7 mouse cellular contexts compared by ENCODE assay signal in genomic region chr7:97756967-97757881, GRCm38 (mm10). TPM values are rescaled to one million over a fixed set of nuclear protein-coding genes. Genes with fewer than 3 reads are reported as not detected.
A peak's percentile ranks its signal among the peaks of the same experiment; 100 is the strongest.
DNase-seq lines count a peak whose midpoint lies in the region; ATAC-seq and TF ChIP-seq lines count a peak whose summit lies in the region.

No protein-coding gene starts in this region.

- 58% methylated on average over 18 of the region's 18 CpGs for WGBS in stomach, embryonic 14.5 days
- WGBS in stomach, postnatal 0 days, result 52% methylated on average over 18 of the region's 18 CpGs
- WGBS in embryonic facial prominence, embryonic 13.5 days, result 38% methylated on average over 18 of the region's 18 CpGs

- H3K4me2 ChIP-seq in stomach, embryonic 14.5 days (replicated peaks; ENCODE audit: low read depth, low read length), result 0 out of 2 replicates have a peak overlapping the region, but pooled peaks have one; percentile 14
- H3K4me2 ChIP-seq in stomach, postnatal 0 days (replicated peaks; ENCODE audit: low read depth), result no peak overlapping the region; the same call in 1 of the 2 replicates
- H3K4me2 ChIP-seq in embryonic facial prominence, embryonic 13.5 days, result peak overlapping the region; percentile 28

- H3K4me1 ChIP-seq in stomach, embryonic 14.5 days (ENCODE audit: control insufficient read depth, insufficient read depth, low read length), result no peaks in the 10 kb centered on the region
- H3K4me1 ChIP-seq in stomach, postnatal 0 days (replicated peaks; ENCODE audit: control insufficient read depth, insufficient read depth), result no peaks in the 10 kb centered on the region
- H3K4me1 ChIP-seq in embryonic facial prominence, embryonic 13.5 days, result peaks cover 9% of the 10 kb centered on the region; the same call in 1 of the 2 replicates

- H3K9me3 ChIP-seq in stomach, embryonic 14.5 days (ENCODE audit: control insufficient read depth, low read depth, low read length), result no peaks in the 10 kb centered on the region
- no peaks in the 10 kb centered on the region for H3K9me3 ChIP-seq in stomach, postnatal 0 days (ENCODE audit: control insufficient read depth, low read length)
- no peaks in the 10 kb centered on the region for H3K9me3 ChIP-seq in embryonic facial prominence, embryonic 13.5 days

- no peak for TF ChIP-seq CTCF in stomach, postnatal 0 days (IDR thresholded peaks at IDR 0.05; ENCODE audit: low read depth)

- H3K27ac ChIP-seq in stomach, embryonic 14.5 days (ENCODE audit: low read length), result no peak overlapping the region
- no peak overlapping the region for H3K27ac ChIP-seq in stomach, postnatal 0 days (replicated peaks)
- H3K27ac ChIP-seq in embryonic facial prominence, embryonic 13.5 days, result no peak overlapping the region

- DNase-seq in stomach, postnatal 0 days (ENCODE audit: low spot score), result no peak
- peak; percentile 48 to 70 for DNase-seq in left cerebral cortex, adult 8-10 months (ENCODE audit: low spot score in 2 of 2)
- DNase-seq in urinary bladder, postnatal 4 days (ENCODE audit: low spot score in 2 of 2), result no peak
- DNase-seq in heart, adult 8-10 months (ENCODE audit: low spot score), result no peak
- DNase-seq in gastrocnemius, postnatal 36 days, result no peak

- 0 out of 2 replicates have a peak, but pooled peaks have one; percentile 23 for ATAC-seq in stomach, embryonic 14.5 days (ENCODE audit: insufficient number of reproducible peaks, insufficient read depth, low FRiP score, low read depth)
- ATAC-seq in stomach, postnatal 0 days (ENCODE audit: low FRiP score, low TSS enrichment), result no peak
- ATAC-seq in embryonic facial prominence, embryonic 13.5 days (ENCODE audit: insufficient number of reproducible peaks, insufficient read depth, low FRiP score, low TSS enrichment, low read depth), result no peak

- H3K36me3 ChIP-seq in stomach, embryonic 14.5 days (ENCODE audit: control insufficient read depth, insufficient read depth, low read length), result no peaks in the 10 kb centered on the region
- H3K36me3 ChIP-seq in stomach, postnatal 0 days (ENCODE audit: control insufficient read depth, insufficient read depth, low read length), result no peaks in the 10 kb centered on the region
- no peaks in the 10 kb centered on the region for H3K36me3 ChIP-seq in embryonic facial prominence, embryonic 13.5 days

- H3K27me3 ChIP-seq in stomach, embryonic 14.5 days (ENCODE audit: control insufficient read depth, insufficient read depth, low read length), result no peaks in the 10 kb centered on the region
- no peaks in the 10 kb centered on the region for H3K27me3 ChIP-seq in stomach, postnatal 0 days (ENCODE audit: control insufficient read depth, insufficient read depth, low read length)
- H3K27me3 ChIP-seq in embryonic facial prominence, embryonic 13.5 days, result no peaks in the 10 kb centered on the region

- no peak overlapping the region for H3K9ac ChIP-seq in stomach, embryonic 14.5 days (replicated peaks; ENCODE audit: low read depth, low read length)
- no peak overlapping the region for H3K9ac ChIP-seq in stomach, postnatal 0 days (ENCODE audit: low read length)
- H3K9ac ChIP-seq in embryonic facial prominence, embryonic 13.5 days, result no peak overlapping the region

- H3K4me3 ChIP-seq in stomach, embryonic 14.5 days (ENCODE audit: low read depth, low read length), result no peak overlapping the region
- no peak overlapping the region for H3K4me3 ChIP-seq in stomach, postnatal 0 days (ENCODE audit: low read depth, low read length)
- H3K4me3 ChIP-seq in embryonic facial prominence, embryonic 13.5 days, result no peak overlapping the region

- TF ChIP-seq EP300 in stomach, postnatal 0 days (optimal IDR thresholded peaks at IDR 0.05), result no peak

- intact Hi-C loops in gastrocnemius, postnatal 36 days (cut with DNase I), result no loop called here

RNA-seq across cellular contexts. Expression of gene Aqp11, which starts 19.1 kb away (rescaled TPM):
- polyA plus RNA-seq in stomach, embryonic 14.5 days (2014; fragmentation: Nextera tagmentation; extraction: Ambion mirVana), result 12.1 and 13.3 TPM in 2 replicates
- polyA plus RNA-seq in stomach, postnatal 0 days (2015; fragmentation: Nextera tagmentation; extraction: Ambion mirVana), result 22.0 and 22.2 TPM in 2 replicates
- 4.9 and 5.5 TPM in 2 replicates for polyA plus RNA-seq in embryonic facial prominence, embryonic 13.5 days (2015; fragmentation: Nextera tagmentation; extraction: Ambion mirVana)
- 10 to 100 TPM; 20.7 to 24.7 (median 22.6) TPM for total RNA-seq in left cerebral cortex, adult 8-10 months (2022)
- total RNA-seq in heart, adult 8-10 months (2022), result 1 to 10 TPM in 3 of 4 experiments, under 1 TPM in 1; 0.98 to 2.4 (median 2.0) TPM
- 1 to 10 TPM in 1 of 2 experiments, under 1 TPM in 1; 0.74 to 2.2 TPM for total RNA-seq in gastrocnemius, postnatal 36 days (2021)

RNA-seq across cellular contexts. Expression of gene Pak1, which starts 31.1 kb away (rescaled TPM):
- 35.7 and 36.2 TPM in 2 replicates for polyA plus RNA-seq in stomach, embryonic 14.5 days (2014; fragmentation: Nextera tagmentation; extraction: Ambion mirVana)
- polyA plus RNA-seq in stomach, postnatal 0 days (2015; fragmentation: Nextera tagmentation; extraction: Ambion mirVana), result 18.1 and 19.4 TPM in 2 replicates
- 26.8 and 31.8 TPM in 2 replicates for polyA plus RNA-seq in embryonic facial prominence, embryonic 13.5 days (2015; fragmentation: Nextera tagmentation; extraction: Ambion mirVana)
- 100 to 1,000 TPM; 373 to 389 (median 377) TPM for total RNA-seq in left cerebral cortex, adult 8-10 months (2022)
- 1 to 10 TPM in 3 of 4 experiments, under 1 TPM in 1; 0.63 to 1.3 (median 1.1) TPM for total RNA-seq in heart, adult 8-10 months (2022)
- 10 to 100 TPM; 21.8 to 23.9 TPM for total RNA-seq in gastrocnemius, postnatal 36 days (2021)

Comparison
In these comparisons a context has a peak if more than half of its experiments do, and no peak if none do; other contexts are left out.
1. DNase-seq: peak in left cerebral cortex, adult 8-10 months (2 of 2); none in stomach, postnatal 0 days (single experiment), urinary bladder, postnatal 4 days (0 of 2), heart, adult 8-10 months (single experiment) and gastrocnemius, postnatal 36 days (0 of 2).
2. RNA of gene Aqp11, which starts 19.1 kb away (total RNA-seq): 20.7 to 24.7 TPM in left cerebral cortex, adult 8-10 months; 0.74 to 2.2 TPM in gastrocnemius, postnatal 36 days and 0.98 to 2.4 TPM in heart, adult 8-10 months; every median in the first group is over 4 times any median in the second.
3. RNA of gene Pak1, which starts 31.1 kb away (total RNA-seq): 373 to 389 TPM in left cerebral cortex, adult 8-10 months; 21.8 to 23.9 TPM in gastrocnemius, postnatal 36 days and 0.63 to 1.3 TPM in heart, adult 8-10 months; every median in the first group is over 10 times any median in the second.